Mouse (Mus musculus): Measurements from ENCODE around the gene Tagap. TPM values are rescaled to one million over a fixed set of nuclear protein-coding genes. Genes with fewer than 3 reads are reported as not detected.

The Tagap gene
- total RNA-seq (2021), result 1 to 10 TPM; 4.3 to 5.6 TPM

GRCm38 (mm10) chr17:7925413-7926160 is at the start of gene Tagap:
Gene Tagap, plus strand, starts transcription at chr17:7926000.
- DNase-seq (ENCODE audit: extremely low spot score in 1 of 2, low spot score in 1 of 2), result no peak

DNA sequence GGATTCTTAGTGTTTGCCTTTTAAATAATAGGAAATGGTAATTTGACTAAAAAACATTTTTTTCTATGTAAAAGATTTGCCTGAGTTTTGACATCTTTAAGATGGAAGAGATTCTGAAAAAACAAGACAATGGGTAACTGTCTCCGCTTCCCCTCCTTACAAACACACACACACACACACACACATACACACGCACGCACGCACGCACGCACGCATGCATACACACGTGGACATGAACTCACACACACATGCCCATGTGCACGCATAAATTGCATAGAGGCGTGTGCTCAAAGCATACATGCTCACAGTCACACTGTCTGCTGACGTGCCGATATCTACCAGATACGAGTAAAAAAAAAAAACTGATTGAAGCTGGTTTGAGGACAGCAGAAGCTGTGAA is 49.3 kb upstream of the Tagap start:
- no peak for DNase-seq (ENCODE audit: extremely low spot score in 1 of 2, low spot score in 1 of 2)

GRCm38 (mm10) chr17:7877191-7877764 is 48.5 kb upstream of the Tagap start:
- DNase-seq (ENCODE audit: extremely low spot score in 1 of 2, low spot score in 1 of 2), result no peak

- DNase-seq (ENCODE audit: extremely low spot score in 1 of 2, low spot score in 1 of 2), result no peak
Observed at GRCm38 (mm10) chr17:7877878-7878277, 47.9 kb upstream of the Tagap start.

DNA sequence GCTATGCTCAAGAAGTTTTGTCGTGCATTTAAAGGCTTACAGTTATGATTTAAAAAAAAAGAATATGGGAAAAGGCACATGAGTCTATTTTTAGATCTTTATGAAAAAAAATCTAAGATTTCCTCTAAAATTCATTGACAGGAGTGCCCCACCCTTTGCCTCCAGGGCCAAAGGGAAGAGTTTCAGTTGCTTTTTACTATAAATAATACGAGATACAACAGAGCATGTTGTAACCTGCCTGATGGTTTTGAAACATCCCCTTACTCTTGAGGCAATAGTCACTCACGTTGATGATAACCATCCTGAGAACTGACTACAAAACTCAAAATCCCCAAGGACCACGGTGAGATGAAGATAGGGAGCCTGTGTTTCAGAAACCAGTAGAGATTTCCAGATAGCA is 46.3 kb upstream of the Tagap start:
- no peak for DNase-seq (ENCODE audit: extremely low spot score in 1 of 2, low spot score in 1 of 2)

GRCm38 (mm10) chr17:7883126-7883525 is 42.7 kb upstream of the Tagap start:
- no peak for DNase-seq (ENCODE audit: extremely low spot score in 1 of 2, low spot score in 1 of 2)

- no peak for DNase-seq (ENCODE audit: extremely low spot score in 1 of 2, low spot score in 1 of 2)
Observed at GRCm38 (mm10) chr17:7884606-7885005, 41.2 kb upstream of the Tagap start.

GRCm38 (mm10) chr17:7887071-7887815 is 38.6 kb upstream of the Tagap start:
- no peak for DNase-seq (ENCODE audit: extremely low spot score in 1 of 2, low spot score in 1 of 2)

DNA sequence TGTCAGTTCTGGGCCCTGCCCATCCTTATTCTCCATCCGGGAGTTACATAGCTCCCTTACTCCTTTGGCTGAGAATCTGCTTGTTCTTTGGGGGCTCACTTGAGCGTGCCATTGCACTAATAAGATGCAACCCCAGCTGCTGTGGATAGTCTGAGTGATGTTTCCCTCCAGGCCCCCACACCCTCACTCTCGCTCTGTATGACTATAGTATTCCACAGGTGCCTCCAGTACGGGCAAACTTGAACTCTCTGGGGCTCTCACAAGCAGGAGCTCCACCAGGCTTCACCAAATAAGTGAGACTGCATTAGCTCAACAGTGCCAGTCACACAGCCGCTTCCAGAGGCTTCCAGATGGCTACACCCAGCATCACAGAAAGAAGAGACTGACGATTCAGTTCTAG is 37.5 kb upstream of the Tagap start:
- DNase-seq (ENCODE audit: extremely low spot score in 1 of 2, low spot score in 1 of 2), result no peak

DNA sequence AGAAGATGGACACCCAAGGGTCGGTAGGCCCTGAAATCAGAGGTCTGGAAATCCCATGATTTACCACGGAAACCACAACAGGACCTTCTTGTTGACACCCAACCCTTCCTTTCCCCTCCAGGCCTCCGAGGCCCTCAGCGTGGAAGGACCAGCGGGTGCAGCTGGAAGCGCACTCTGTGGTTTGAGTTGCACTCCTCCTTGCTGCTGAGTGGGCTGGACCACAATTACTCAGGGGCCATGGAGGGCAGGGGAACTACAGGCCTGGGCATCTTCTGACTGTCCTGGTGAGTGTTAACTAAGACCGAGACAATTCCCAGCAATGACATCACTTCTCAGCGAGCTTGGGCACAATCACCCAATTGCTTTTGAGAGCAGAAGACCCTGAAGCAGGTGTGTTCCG is 36.8 kb upstream of the Tagap start:
- no peak for DNase-seq (ENCODE audit: extremely low spot score in 1 of 2, low spot score in 1 of 2)

DNA sequence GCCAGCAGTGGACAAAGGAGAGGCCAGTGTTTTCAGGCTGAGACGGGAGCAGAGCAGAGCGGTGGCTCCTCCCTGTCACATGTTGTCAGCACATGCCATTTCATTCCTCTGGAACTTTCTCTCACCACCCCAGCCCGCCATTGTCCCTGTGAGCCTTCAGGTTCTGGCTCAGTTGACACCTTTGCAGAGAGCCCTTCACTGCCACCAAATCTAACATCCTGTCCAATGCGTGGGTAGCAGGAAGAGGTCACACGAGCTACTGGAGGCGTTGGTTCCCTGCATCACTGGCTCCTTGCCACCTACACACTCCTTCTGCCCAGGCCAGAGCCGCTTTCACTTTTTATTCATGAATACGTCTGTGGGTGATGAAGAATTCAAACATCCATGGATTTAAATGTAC is 33.1 kb upstream of the Tagap start:
- DNase-seq (ENCODE audit: extremely low spot score in 1 of 2, low spot score in 1 of 2), result no peak

DNA sequence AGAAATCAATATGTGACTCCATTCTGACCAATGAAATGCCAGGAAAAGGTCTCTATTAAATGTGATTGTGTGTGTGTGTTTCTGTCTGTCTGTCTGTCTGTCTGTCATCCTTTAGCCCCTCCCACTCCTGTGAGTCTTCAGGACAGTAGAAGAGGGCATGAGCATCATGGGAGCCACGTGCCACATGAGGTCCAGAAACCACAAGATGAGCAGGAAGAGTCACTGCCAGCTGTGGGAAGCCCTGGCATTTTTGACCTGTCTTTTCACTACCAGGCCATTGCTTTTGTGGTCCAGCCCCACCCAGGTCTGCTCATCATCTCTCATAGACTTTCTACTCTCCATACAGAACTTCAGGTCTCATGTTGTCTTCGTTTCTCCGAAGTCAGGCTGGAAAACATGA is 31.7 kb upstream of the Tagap start:
- no peak for DNase-seq (ENCODE audit: extremely low spot score in 1 of 2, low spot score in 1 of 2)

DNA sequence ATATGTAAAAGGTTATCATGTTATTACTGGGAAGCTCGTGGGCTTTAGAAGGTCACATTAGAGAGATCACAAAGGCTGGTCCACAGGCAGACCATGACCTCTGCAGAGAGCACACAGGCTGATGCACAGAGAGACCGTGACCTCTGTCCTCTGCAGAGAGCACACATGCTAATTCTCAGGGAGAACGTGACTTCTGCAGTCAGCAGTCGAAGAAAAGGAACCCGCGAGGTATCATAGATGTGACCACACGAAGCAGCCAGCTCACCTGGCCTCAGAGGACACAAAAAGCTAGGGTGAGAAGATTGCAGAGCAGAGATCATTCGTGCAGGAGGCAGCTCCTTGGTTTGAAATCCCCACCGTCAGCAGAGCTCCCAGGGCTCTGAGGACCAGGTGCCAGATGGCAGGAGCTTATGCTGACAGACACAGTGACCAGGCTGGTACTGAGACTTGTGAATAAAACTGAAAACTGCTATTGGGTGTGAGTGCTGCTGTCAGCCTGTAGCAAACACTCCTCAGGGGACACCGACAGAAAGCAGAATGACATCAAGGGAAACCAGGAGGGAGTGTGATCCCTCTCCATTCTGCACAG is 29.7 kb upstream of the Tagap start:
- DNase-seq (ENCODE audit: extremely low spot score in 1 of 2, low spot score in 1 of 2), result no peak

GRCm38 (mm10) chr17:7897120-7897519 is 28.7 kb upstream of the Tagap start:
- DNase-seq (ENCODE audit: extremely low spot score in 1 of 2, low spot score in 1 of 2), result no peak

DNA sequence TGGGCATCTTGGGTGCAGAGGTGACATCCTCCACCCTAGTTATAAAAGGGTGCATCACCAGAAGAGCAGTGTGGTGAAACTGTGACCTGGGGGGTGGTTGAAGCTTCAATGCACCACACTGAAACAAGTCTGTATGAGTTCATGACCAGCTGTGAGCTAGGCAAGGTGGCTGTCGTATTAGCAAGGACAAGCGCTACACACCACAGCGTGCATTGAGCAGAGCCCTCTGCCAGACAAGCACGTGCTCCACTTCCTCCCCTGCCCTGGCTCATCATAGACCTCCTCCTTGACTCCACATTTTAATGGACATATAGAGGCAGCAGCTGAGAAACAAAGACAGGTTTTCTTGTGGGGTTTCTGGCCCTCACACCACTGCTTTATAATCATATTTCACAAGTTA is 28.0 kb upstream of the Tagap start:
- no peak for DNase-seq (ENCODE audit: extremely low spot score in 1 of 2, low spot score in 1 of 2)

DNA sequence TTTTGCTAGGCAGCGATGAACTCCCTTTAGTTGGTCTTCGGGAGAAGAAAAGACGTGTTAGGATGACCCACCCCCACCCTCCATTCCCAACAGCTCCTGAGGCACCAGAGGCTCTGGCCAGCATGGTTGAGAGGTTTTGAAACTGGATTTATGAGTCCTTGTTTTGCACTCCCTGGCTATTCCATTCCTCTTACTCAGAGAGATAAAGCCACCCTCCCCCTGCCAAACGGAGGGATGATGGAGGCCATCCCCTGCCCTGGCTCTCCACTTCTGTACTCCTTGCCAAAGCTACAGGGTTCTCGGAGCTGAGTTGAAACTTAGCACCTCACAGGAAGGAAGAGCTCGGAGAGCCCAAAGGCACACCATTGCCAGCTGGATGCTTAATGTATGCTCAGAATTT is 26.6 kb upstream of the Tagap start:
- no peak for DNase-seq (ENCODE audit: extremely low spot score in 1 of 2, low spot score in 1 of 2)

DNA sequence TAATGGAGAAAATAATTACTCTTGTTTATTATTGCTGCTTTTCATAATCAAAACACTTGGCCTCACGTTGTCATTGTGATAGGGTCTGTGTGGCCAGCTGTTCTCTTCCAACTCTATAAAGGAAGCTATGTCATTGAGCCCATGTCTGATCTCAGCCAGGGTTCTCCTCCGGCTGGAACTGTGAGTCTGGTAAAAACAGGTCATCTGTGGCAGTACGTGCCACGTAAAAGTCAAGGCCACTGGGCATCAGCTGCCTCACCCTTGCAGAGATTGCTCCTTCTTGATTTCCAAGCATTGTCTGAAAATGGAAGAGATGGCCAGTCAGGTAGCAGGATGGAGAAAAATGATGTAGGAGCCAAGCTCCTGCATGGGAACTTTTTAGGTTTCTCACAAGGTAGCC is 25.8 kb upstream of the Tagap start:
- no peak for DNase-seq (ENCODE audit: extremely low spot score in 1 of 2, low spot score in 1 of 2)

GRCm38 (mm10) chr17:7901536-7901935 is 24.3 kb upstream of the Tagap start:
- no peak for DNase-seq (ENCODE audit: extremely low spot score in 1 of 2, low spot score in 1 of 2)

- peak in 1 of 2 experiments; percentile 21 for DNase-seq (ENCODE audit: extremely low spot score in 1 of 2, low spot score in 1 of 2)
Observed at GRCm38 (mm10) chr17:7902362-7902761, 23.4 kb upstream of the Tagap start.

- no peak for DNase-seq (ENCODE audit: extremely low spot score in 1 of 2, low spot score in 1 of 2)
Observed at GRCm38 (mm10) chr17:7904992-7905391, 20.8 kb upstream of the Tagap start.

DNA sequence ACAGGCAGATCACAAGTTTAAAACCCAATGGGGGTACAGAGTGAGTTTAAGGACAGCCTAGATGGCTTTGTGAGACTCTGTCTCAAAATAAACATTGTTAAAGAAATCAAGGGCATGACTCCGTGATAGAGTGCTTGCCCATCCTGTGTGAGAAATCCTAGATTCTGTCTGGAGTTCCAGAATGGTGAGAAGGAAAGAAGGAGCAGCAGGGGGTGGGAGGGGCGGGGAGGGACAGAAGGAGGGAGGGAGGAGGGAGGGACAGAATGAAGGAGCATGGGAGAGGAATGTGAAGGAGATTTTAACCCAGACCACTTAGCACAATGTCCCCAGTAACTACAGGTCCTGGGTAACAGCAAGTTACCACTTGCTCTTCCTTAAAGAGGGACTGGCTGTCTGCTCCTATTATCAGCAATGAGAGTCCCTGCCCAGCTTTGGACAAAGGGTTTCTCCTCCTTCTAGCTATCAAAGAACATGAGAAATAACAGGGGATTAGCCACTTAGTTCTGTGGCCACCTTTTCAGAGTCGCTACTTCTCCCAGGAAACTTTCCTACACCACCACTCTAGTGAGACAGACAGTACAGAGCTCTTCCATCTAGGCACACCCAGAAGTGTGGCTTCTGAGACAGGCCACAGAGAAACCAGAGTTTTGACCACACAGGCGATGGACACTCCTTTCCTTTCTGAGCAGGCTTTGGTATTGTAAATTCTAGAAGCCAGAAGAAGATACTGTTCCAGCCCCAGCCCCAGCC is 19.7 kb upstream of the Tagap start:
- no peak for DNase-seq (ENCODE audit: extremely low spot score in 1 of 2, low spot score in 1 of 2)
